Mouse (Mus musculus) frontal cortex, postnatal 14 days (tissue): ENCODE data around the gene Ccnl2.
"Not testable (repeated sequence)": the region's sequence is repeated elsewhere in the genome, so short reads cannot be mapped to it uniquely, and the experiment has no call there.

ENCODE experiments used
- DNase-seq, 2 experiments: peaks; one replicate each; pipeline ENCODE4 v3.0.0; 2022; ENCODE audit warnings: low spot score in 2 of 2

Gene Ccnl2

GRCm38 (mm10) chr4:155811929-155812664 lies at the start of gene Ccnl2:
TSS of gene Ccnl2 (plus strand) at chr4:155812489.
- peak; percentile 89 to 90 for DNase-seq

DNA sequence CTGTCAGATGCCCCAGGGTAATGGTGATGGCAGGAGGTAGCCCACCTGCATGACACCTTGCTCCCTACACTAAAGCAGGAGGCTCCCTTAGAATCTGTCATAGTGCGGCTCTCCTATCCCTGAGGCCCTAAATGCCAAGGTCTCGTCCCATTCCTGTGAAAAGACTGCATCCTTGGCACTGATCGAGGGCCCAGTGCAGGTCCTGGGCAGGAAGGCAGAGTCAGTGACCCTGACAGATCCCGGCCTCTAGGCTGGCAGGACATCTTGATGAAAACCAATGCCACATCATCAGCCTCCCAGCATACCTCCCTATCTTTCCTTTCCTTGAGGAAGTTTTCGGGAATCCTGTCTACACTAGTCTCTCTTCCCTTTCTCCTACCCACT lies 42.8 kb upstream of the Ccnl2 start:
- no peak for DNase-seq

- DNase-seq, result peak; percentile 67 to 86
Measured at GRCm38 (mm10) chr4:155769880-155770512, 42.3 kb upstream of the Ccnl2 start.

- DNase-seq, result no peak
Measured at GRCm38 (mm10) chr4:155770626-155771025, 41.7 kb upstream of the Ccnl2 start.

GRCm38 (mm10) chr4:155771706-155772105 lies 40.6 kb upstream of the Ccnl2 start:
- DNase-seq, result peak in 1 of 2 experiments; percentile 1

DNA sequence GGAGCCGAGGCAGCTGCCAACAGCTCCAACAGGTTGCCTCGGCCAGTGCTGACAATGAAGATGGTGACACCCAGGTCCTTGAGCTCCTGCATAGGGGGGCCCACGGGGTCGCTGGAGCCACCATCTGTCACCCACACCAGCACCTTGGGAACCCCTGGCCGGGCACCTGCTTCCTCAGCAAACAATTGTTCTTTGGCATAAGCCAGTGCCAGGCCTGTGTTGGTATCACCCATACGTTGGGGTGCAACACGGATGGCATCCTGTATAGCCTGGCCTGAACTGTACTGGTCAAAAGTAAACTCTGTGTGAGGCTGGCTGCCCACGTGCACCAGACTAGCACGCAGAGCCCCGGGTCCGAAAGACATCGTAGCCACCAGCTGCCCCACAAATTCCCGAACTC lies 39.5 kb upstream of the Ccnl2 start:
- no peak for DNase-seq

DNA sequence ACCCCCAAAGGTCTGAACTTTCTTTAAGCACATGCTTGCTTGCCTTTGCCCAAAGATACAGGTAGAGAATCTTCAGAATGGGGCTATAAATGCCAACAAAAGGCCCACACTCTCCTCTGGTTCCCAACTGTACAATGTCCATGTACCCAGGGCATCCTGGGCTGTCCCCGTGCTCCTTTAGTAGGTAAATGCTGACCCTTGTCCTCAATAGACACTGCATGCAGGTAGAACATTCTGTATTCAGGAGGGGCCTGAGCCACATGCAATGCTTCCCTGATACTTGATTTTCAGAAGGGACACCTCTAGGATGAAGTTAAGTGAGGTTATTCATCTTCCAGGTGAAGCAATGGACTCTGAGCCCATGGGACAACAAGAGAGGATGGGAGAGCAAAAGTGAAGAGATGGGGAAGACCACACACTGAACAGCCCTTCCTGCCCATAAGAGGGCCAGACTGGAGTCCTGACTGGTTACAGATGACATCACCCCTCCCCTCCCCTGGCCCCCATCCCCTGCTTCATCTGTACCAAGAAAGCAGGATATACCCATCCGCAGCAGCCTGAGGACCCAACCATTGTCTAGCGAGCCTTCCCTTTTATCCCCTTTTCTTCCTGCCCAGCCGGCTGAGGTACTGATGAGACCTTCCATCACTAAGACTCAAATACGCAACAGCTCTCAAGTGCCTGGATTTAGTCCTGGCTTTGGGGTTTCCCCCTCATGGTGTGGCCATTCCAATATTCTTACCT lies 38.8 kb upstream of the Ccnl2 start:
- no peak for DNase-seq

GRCm38 (mm10) chr4:155774280-155774754 lies 38.0 kb upstream of the Ccnl2 start, which contains the start of gene Vwa1:
TSS of gene Vwa1 (minus strand) at chr4:155774698.
- peak; percentile 81 to 82 for DNase-seq

DNA sequence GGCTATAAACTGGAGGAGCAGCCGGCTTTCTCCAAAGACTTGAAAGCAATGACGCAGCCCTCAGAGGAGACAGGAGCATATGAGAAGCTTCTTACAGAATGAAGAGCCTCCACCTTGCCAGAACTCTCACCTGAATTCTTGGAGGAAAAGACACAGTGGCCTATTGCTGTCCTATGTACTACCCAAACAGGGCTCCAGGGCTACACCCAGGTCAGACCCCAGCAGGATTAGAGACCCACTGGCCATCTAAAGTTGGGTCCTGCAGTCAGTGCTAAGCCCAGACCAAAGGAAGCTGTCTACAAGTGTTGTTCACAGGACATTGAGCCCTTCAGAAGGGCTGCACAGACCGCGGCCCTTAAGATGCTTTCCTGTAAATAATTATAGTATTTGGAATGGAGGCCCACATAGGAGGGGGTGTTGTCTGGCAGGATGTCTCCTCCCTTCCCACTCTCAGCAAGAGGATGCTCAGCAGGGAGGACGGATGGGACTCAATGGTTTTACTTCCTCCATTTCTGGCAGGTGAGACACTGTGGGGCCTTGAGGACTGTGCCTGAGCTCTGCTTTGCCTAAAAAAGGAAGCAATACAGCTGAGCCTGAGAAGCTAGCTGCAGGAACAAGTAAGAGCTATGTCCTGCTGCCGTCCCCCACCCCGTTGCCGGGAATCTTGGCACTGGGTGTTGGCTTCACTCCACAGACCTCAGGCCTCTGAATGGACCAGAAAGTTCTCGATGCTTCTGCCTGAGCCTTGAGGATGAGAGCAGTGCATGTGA lies 37.1 kb upstream of the Ccnl2 start:
- DNase-seq, result peak; percentile 42 to 70

DNA sequence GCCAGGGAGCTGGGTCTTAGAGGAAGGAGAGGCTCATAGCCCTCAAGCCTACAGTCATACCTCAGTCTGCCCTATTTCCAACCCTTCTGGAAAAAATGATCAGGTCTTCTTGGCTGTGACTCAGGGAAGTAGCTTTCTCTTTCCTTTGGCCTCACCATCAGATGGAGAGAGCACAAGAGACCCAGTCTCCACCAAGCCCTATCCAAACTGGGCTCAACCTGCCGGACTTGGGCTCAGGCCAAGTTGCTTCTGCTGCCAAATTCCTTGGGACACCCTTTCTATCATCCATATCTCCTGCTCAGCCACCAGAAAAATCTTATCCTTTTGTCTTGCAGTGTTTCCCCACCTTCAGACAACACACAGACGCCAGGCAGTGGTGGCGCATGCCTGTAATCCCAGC lies 36.4 kb upstream of the Ccnl2 start:
- no peak for DNase-seq

DNA sequence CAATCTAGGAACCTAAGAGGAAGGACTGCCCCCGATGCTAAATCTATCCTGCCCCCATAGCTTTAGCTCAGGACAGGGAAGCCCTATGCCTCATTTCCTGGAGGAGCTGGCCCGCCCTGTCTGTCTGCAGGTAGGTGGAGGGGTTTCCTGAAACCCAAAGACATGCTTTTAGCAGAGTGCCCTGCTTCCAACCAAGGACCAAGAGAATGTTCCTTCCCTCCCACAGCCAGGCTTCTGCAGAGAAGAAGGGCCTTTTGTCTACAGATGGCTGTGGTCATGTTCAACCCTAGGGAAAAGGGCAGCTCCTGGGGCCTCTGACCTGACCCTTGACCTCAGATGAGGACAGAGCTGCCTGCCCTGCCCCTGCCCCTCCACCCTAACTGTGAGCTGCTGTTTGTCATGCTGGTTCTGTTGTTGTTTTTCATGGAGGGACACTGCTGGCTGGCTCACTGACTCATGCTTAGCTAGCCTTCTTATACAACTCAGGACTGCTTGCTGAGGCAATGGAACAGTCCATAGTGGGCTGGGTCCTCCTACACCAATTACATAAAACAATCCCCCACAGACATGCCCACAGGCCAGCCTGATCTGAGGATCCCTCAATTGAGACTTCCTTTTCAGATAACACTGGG lies 35.5 kb upstream of the Ccnl2 start:
- no peak for DNase-seq

- no peak for DNase-seq
Measured at GRCm38 (mm10) chr4:155777816-155778215, 34.5 kb upstream of the Ccnl2 start.

DNA sequence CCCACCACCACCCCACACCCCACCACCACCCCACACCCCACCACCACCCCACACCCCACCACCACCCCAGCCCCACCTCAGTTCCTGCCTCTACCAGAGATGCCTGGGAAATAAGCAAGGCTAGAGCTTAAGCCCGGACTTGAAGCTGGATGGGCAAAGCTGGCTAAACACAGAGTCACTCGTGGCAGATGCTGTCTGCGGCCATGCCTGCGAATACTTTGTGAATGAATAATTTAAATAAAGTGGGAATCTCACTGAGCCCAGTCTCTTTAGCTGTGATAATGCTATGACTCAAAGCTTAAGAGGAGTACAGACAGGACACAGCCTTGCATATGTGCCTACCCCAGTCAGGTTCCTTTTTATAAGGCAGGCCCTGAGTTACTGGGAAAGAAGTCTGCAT lies 32.8 kb upstream of the Ccnl2 start:
- DNase-seq, result no peak

DNA sequence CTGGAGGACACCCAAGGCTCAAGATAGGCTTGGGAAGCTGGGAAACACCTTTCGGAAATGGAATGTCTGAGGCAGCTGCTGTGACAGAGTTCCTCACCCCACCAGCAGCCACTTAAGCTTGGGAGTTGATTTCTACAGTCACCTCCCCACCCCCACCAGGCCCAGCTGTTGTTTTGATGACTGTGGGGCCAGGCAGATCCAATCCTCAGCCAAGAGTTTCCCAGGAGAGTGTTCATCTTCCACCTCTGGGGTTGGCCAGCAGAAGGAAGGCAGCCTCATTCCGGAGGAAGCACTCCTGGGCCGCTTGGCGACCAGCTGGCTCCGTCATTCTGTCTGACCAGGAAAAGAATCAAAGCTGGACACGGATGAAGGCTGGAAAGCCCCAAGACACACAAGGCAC lies 31.4 kb upstream of the Ccnl2 start:
- DNase-seq, result peak in 1 of 2 experiments; percentile 41

GRCm38 (mm10) chr4:155783486-155784080 lies 28.7 kb upstream of the Ccnl2 start:
- DNase-seq, result no peak

- DNase-seq, result peak; percentile 66 to 75
Measured at GRCm38 (mm10) chr4:155784081-155784701, 28.1 kb upstream of the Ccnl2 start.

DNA sequence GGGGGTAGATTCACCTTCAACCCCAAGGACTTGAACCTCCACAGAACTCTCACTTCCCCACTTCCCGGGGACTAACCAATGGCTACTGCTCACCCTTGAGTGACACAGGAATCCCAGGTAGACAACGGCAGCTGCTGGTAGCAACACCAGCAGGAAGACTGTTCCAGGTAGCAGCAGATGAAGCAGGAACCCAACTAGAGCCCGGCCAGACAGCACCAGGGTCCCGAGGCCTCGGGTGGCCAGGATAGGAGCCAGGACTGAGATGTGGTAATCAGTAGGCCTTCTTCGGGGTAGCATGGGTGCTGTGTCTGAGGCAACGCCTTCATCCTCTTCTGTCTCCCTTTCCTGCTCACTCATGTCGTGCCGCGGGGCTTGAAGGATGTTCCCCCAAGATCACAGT lies 27.0 kb upstream of the Ccnl2 start:
- no peak for DNase-seq

- no peak for DNase-seq
Measured at GRCm38 (mm10) chr4:155785819-155786218, 26.5 kb upstream of the Ccnl2 start, which contains the start of gene Tmem88b. TSS of gene Tmem88b (minus strand) at chr4:155785874.

DNA sequence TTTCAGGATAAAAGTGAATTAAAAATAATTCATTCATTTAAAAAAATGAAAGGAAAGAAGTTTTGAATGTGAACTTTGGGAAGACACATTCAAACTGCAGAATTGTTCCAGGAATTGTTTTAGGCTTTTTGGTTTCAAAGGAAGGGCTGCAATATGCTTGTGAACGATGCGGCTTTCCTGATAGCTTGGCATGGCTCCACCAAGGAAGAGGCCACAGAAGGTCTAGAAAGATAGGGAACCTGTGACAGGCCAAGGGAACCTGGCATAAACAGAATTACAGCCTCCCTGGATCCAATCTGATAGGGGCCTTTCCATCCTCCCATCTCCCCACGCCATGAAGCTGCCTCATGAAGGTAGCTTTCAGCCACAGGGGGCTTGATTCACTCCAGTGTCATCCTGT lies 24.0 kb upstream of the Ccnl2 start:
- DNase-seq, result no peak

- not testable (repeated sequence) for DNase-seq
Measured at GRCm38 (mm10) chr4:155788833-155789232, 23.5 kb upstream of the Ccnl2 start.
